Mouse (Mus musculus): ENCODE data around the gene Rex2.
"Not testable (repeated sequence)": the region's sequence is repeated elsewhere in the genome, so short reads cannot be mapped to it uniquely, and the experiment has no call there.

The Rex2 gene

GRCm38 (mm10) chr4:147021550-147021949 is at the start of gene Rex2:
Gene Rex2, plus strand, starts transcription at chr4:147021850.
- not testable (repeated sequence) for DNase-seq (ENCODE audit: low spot score)

GRCm38 (mm10) chr4:146976581-146976980 is 45.1 kb upstream of the Rex2 start:
- not testable (repeated sequence) for DNase-seq (ENCODE audit: low spot score)

GRCm38 (mm10) chr4:147018400-147018799 is 3.2 kb upstream of the Rex2 start:
- DNase-seq (ENCODE audit: low spot score): not testable (repeated sequence)

GRCm38 (mm10) chr4:147026374-147026773 is 4.7 kb downstream of the Rex2 start:
- not testable (repeated sequence) for DNase-seq (ENCODE audit: low spot score)

- not testable (repeated sequence) for DNase-seq (ENCODE audit: low spot score)
Measured at GRCm38 (mm10) chr4:147031308-147032036, 9.8 kb downstream of the Rex2 start.

- DNase-seq (ENCODE audit: low spot score): not testable (repeated sequence)
Measured at GRCm38 (mm10) chr4:147063768-147064167, 42.1 kb downstream of the Rex2 start.

GRCm38 (mm10) chr4:147065861-147066260 is 44.2 kb downstream of the Rex2 start:
- DNase-seq (ENCODE audit: low spot score): not testable (repeated sequence)

- DNase-seq (ENCODE audit: low spot score): not testable (repeated sequence)
Measured at GRCm38 (mm10) chr4:147066380-147066779, 44.7 kb downstream of the Rex2 start.

GRCm38 (mm10) chr4:147095641-147096040 is 74.0 kb downstream of the Rex2 start:
- DNase-seq (ENCODE audit: low spot score): not testable (repeated sequence)

- not testable (repeated sequence) for DNase-seq (ENCODE audit: low spot score)
Measured at GRCm38 (mm10) chr4:147101666-147102626, 80.3 kb downstream of the Rex2 start.

GRCm38 (mm10) chr4:147103814-147104213 is 82.2 kb downstream of the Rex2 start:
- DNase-seq (ENCODE audit: low spot score): not testable (repeated sequence)

Data from spleen, adult 12 weeks (tissue).